Mouse (Mus musculus): ENCODE data around the gene Arhgef17.

DNA sequence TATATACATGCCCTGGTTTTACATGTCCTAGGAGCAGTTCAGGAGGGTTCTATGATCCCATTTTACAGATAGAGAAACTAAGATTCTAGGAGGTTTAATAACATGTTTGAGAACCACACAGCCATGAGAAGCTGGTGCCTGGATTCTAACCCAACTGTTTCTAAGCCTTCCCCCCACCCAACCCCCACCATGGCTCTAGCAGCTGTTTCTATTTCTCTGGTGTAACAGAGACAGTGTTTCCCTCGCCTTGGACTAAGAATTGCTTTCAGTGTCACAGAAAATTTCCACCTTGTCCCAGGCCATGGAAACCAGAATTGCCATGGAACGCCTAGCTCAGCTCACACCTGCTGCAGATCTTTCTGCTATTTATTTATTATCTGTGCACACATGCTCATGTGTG lies 28.6 kb upstream of the Arhgef17 start:
- no peak for TF ChIP-seq GATA1 (IDR thresholded peaks at IDR 0.05; ENCODE audit: low read length)
- no peak for TF ChIP-seq TAL1 (IDR thresholded peaks at IDR 0.05; ENCODE audit: low read length)

Data from erythroblast, embryonic 14.5 days (primary cell).